Mouse (Mus musculus): ENCODE measurements around the gene Tmem207. TPM values are rescaled to one million over a fixed set of nuclear protein-coding genes. Genes with fewer than 3 reads are reported as not detected.

Gene Tmem207
- not detected in 2 replicates for polyA plus RNA-seq (2012; rRNA removed)

DNA sequence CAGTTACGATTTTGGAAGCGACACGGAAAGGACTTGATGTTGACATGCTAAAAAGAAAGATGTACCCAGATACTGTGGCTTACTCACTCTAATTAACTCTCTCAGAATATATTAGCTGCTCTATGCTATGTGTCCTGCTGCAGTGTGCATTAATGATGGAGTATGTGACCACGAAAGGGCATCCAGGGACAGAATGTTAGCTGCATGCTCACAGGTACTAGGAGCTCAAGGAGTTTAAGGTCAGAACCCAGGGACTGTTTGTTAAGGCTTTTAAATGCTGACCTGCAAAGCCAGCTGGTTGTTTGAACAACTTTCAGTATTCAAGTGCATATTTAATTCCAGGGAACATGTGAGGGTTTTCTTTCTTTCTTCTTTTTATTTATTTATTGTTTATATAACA is at the start of gene Tmem207:
Gene Tmem207 (minus strand): TSS at position 101 of the 400 bp plus-strand sequence.

DNA sequence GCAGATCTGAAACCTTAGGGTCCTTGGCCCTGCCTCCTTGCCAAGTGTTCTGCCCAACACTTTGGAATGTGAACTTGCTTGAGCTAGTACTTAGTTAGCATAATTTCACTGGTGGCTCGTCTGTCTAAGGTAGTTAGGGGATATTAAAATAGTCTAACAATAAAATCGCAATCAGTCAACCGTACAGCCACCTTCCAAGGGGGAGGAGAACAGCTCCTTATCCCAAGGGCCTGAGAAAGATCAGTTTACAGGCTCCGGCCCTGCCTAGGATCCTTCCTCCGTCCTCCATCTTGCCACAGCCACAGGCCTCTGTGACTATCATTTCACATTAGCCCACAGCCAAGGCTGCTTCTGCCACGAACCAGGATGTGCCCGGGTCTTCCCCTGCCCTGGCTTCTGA is 63.7 kb downstream of the Tmem207 start, which contains the start of gene Cldn16:
Gene Cldn16 (plus strand): TSS at position 301 of the 400 bp plus-strand sequence.

Other genes with a start within 250 kb of the Tmem207 start
- 15.7 and 20.2 TPM in 2 replicates for gene Cldn1, start 154.9 kb downstream of the Tmem207 start, polyA plus RNA-seq (2012; rRNA removed)
- gene Cldn16, start 63.6 kb downstream of the Tmem207 start, polyA plus RNA-seq (2012; rRNA removed): not detected in 2 replicates
- gene Il1rap, start 54.9 kb upstream of the Tmem207 start, polyA plus RNA-seq (2012; rRNA removed): 1.1 and 1.3 TPM in 2 replicates

All from liver, embryonic 14 days (tissue).